Mouse (Mus musculus): ENCODE measurements around the gene Wsb2. TPM values are rescaled to one million over a fixed set of nuclear protein-coding genes. Genes with fewer than 3 reads are reported as not detected.

The Wsb2 gene
- polyA plus RNA-seq, 1 experiment from 2014 or later, result 92.6 TPM

DNA sequence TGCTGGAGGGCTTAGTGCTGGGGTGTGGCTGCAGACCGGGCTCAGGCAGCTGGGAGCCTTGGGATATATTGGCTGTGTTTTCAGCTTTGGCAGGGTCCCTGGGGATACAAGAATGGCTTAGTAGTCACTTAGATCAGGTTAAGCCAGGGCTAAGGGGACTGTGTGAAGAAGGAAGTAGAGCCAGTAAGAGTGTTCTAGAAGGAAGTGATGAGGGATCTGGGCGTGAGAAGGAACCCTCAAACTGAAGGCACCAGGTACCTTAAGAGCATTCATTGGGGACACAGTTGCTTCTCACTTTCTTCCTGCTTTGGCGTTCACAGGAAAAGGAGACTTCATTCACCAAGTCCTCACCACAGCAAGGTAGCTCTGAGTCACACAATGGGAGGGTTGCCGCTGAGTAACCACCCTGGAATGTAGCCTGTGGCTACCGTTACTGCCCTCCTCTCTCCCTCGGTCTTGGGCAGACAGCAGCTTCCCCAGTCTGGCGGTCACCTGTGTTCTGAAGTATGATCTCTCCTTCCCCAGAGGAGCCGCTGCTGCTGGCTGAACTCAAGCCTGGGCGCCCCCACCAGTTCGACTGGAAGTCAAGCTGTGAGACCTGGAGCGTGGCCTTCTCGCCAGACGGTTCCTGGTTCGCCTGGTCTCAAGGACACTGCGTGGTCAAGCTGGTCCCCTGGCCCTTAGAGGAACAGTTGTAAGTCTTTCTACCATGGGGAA lies 6.1 kb downstream of the Wsb2 start:
- H3K4me2 ChIP-seq (ENCODE audit: low read length), result peak overlapping the region; percentile 16
- no peaks in the 10 kb centered on the region for H3K9me3 ChIP-seq (ENCODE audit: control insufficient read depth, low read length)
- no peak for ATAC-seq (ENCODE audit: insufficient number of reproducible peaks, insufficient read depth, low FRiP score, low read depth)
- 26% methylated on average over 15 of the region's 15 CpGs for WGBS
- no peak overlapping the region for H3K4me3 ChIP-seq (ENCODE audit: control insufficient read depth in 1 of 2, insufficient read depth in 1 of 2, low read depth in 1 of 2, low read length in 2 of 2)
- H3K4me1 ChIP-seq (ENCODE audit: control insufficient read depth in 2 of 2, insufficient read depth in 2 of 2, low read length in 2 of 2), result peaks cover 33 to 51% of the 10 kb centered on the region in 2 experiments
- H3K27me3 ChIP-seq (ENCODE audit: control insufficient read depth, insufficient read depth, low read length), result no peaks in the 10 kb centered on the region
- peaks cover 53% of the 10 kb centered on the region for H3K36me3 ChIP-seq (ENCODE audit: control insufficient read depth, insufficient read depth, low read length)
- H3K27ac ChIP-seq (replicated peaks in 1 of 2; ENCODE audit: control insufficient read depth in 1 of 2, insufficient read depth in 1 of 2, low read depth in 2 of 2, low read length in 2 of 2), result peak overlapping the region in 1 of 2 experiments; percentile 53; a peak in 3 of 4 replicates
- H3K9ac ChIP-seq (ENCODE audit: low read length), result peak overlapping the region; percentile 27; the same call in 1 of the 2 replicates

DNA sequence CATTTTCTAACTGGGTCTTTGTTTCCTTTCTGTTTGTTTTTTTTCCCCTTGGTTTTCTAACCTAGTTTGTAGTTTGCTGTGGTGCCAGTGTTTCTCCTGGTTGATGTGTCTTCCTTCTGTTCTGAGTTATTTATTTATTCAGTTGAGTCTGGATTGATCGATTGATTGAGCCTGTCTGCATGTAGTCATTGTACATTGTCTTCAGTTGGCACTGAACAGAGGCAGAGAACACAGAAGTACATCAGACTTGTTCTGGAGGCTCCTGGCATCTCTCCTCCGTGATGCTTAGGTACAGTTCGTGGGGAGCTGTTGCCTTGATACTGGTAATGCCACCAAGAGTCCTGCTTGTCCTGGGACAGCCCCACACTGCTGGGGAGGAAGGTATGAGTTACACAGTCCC lies 7.7 kb downstream of the Wsb2 start:
- Histone ChIP-seq H3K36me3 (ENCODE audit: control insufficient read depth, insufficient read depth, low read length) (peaks cover 64% of the 10 kb centered on the region), H3K27ac (replicated peaks in 1 of 2; ENCODE audit: control insufficient read depth in 1 of 2, insufficient read depth in 1 of 2, low read depth in 2 of 2, low read length in 2 of 2) (no peak overlapping the region), H3K9ac (ENCODE audit: low read length) (no peak overlapping the region), H3K4me3 (ENCODE audit: control insufficient read depth in 1 of 2, insufficient read depth in 1 of 2, low read depth in 1 of 2, low read length in 2 of 2) (no peak overlapping the region), H3K27me3 (ENCODE audit: control insufficient read depth, insufficient read depth, low read length) (no peaks in the 10 kb centered on the region), H3K9me3 (ENCODE audit: control insufficient read depth, low read length) (no peaks in the 10 kb centered on the region), H3K4me1 (ENCODE audit: control insufficient read depth in 2 of 2, insufficient read depth in 2 of 2, low read length in 2 of 2) (peaks cover 26 to 41% of the 10 kb centered on the region in 2 experiments), H3K4me2 (ENCODE audit: low read length) (no peak overlapping the region)
- no peak for ATAC-seq (ENCODE audit: insufficient number of reproducible peaks, insufficient read depth, low FRiP score, low read depth)
- 59% methylated on average over 3 of the region's 3 CpGs for WGBS

DNA sequence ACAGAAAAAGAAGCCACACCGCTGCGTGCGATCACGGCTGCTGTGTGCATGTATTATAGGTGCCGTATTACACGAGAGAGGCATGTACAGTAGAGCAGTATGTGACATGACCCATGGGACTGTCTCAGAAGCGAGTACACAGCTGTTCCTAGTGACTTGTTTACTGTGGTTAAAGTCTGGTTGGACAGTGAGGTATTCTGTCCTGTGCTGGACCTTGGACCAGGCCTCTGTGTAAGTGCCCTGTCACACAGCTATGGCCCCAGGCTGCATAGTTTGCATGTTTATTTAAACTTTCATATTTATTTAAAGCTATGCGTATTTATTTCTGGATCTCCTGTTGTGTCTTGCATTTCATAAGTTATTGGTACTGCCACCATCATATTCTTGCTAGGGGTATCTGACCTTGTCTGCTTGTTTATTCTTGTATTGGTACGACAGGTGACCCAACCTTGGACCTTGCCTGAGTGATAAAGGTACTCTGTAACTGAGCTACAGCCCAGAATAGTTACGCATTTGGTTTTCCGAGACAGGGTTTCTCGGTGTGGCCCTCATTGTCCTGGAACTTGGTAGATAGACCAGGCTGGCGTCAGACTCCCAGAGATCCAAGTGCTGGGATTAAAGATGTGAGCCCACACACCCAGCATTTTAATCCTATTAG lies 8.9 kb downstream of the Wsb2 start:
- ATAC-seq (ENCODE audit: insufficient number of reproducible peaks, insufficient read depth, low FRiP score, low read depth), result no peak
- H3K4me1 ChIP-seq (ENCODE audit: control insufficient read depth in 2 of 2, insufficient read depth in 2 of 2, low read length in 2 of 2), result peaks cover 18 to 29% of the 10 kb centered on the region in 2 experiments
- no peak overlapping the region for H3K4me3 ChIP-seq (ENCODE audit: control insufficient read depth in 1 of 2, insufficient read depth in 1 of 2, low read depth in 1 of 2, low read length in 2 of 2)
- no peak overlapping the region for H3K4me2 ChIP-seq (ENCODE audit: low read length)
- no peak overlapping the region for H3K9ac ChIP-seq (ENCODE audit: low read length)
- H3K9me3 ChIP-seq (ENCODE audit: control insufficient read depth, low read length), result no peaks in the 10 kb centered on the region
- 83% methylated on average over 13 of the region's 13 CpGs for WGBS
- no peaks in the 10 kb centered on the region for H3K27me3 ChIP-seq (ENCODE audit: control insufficient read depth, insufficient read depth, low read length)
- H3K36me3 ChIP-seq (ENCODE audit: control insufficient read depth, insufficient read depth, low read length), result peaks cover 76% of the 10 kb centered on the region
- no peak overlapping the region for H3K27ac ChIP-seq (replicated peaks in 1 of 2; ENCODE audit: control insufficient read depth in 1 of 2, insufficient read depth in 1 of 2, low read depth in 2 of 2, low read length in 2 of 2)

DNA sequence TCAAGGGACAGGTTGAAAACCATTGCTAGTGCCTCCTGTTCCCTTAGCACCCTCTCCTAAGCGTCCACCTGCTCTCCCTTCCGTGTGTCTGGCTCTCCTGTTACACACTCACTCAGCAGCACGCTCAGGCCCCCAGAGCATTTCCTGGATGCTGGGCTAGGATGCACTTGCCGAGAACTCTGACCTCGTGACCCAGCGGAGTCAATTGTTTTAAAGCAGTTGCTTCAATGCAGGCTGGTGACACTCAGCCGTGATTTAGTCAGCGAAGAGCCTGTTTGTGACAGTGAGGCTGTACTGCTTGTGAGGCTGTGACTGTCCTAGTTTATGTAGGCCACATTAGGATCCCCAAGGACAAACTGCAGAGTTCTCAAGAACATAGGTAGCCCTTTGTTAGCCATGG lies 10.1 kb downstream of the Wsb2 start:
- no peak overlapping the region for H3K4me3 ChIP-seq (ENCODE audit: control insufficient read depth in 1 of 2, insufficient read depth in 1 of 2, low read depth in 1 of 2, low read length in 2 of 2)
- no peak for ATAC-seq (ENCODE audit: insufficient number of reproducible peaks, insufficient read depth, low FRiP score, low read depth)
- H3K36me3 ChIP-seq (ENCODE audit: control insufficient read depth, insufficient read depth, low read length), result peaks cover 88% of the 10 kb centered on the region
- WGBS, result 63% methylated on average over 8 of the region's 8 CpGs
- H3K9me3 ChIP-seq (ENCODE audit: control insufficient read depth, low read length), result no peaks in the 10 kb centered on the region
- no peak overlapping the region for H3K27ac ChIP-seq (replicated peaks in 1 of 2; ENCODE audit: control insufficient read depth in 1 of 2, insufficient read depth in 1 of 2, low read depth in 2 of 2, low read length in 2 of 2)
- peaks cover 13 to 17% of the 10 kb centered on the region in 2 experiments for H3K4me1 ChIP-seq (ENCODE audit: control insufficient read depth in 2 of 2, insufficient read depth in 2 of 2, low read length in 2 of 2)
- H3K4me2 ChIP-seq (ENCODE audit: low read length), result no peak overlapping the region
- no peak overlapping the region for H3K9ac ChIP-seq (ENCODE audit: low read length)
- H3K27me3 ChIP-seq (ENCODE audit: control insufficient read depth, insufficient read depth, low read length), result no peaks in the 10 kb centered on the region

DNA sequence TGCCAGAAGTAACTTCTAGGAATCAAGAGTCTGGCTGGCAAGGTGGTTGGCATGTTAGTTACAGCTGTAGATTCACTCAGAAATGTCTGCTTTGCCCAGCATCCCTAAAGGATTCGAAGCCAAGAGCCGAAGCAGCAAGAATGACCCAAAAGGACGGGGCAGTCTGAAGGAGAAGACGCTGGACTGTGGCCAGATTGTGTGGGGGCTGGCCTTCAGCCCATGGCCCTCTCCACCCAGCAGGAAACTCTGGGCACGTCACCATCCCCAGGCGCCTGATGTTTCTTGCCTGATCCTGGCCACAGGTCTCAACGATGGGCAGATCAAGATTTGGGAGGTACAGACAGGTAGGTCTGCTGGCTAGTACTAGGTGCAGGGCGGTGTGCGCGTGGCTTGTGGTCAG lies 13.5 kb downstream of the Wsb2 start:
- Histone ChIP-seq H3K27ac (replicated peaks in 1 of 2; ENCODE audit: control insufficient read depth in 1 of 2, insufficient read depth in 1 of 2, low read depth in 2 of 2, low read length in 2 of 2) (no peak overlapping the region), H3K36me3 (ENCODE audit: control insufficient read depth, insufficient read depth, low read length) (peaks cover 99% of the 10 kb centered on the region), H3K9ac (ENCODE audit: low read length) (no peak overlapping the region), H3K9me3 (ENCODE audit: control insufficient read depth, low read length) (no peaks in the 10 kb centered on the region), H3K27me3 (ENCODE audit: control insufficient read depth, insufficient read depth, low read length) (no peaks in the 10 kb centered on the region), H3K4me3 (ENCODE audit: control insufficient read depth in 1 of 2, insufficient read depth in 1 of 2, low read depth in 1 of 2, low read length in 2 of 2) (no peak overlapping the region), H3K4me2 (ENCODE audit: low read length) (no peak overlapping the region), H3K4me1 (ENCODE audit: control insufficient read depth in 2 of 2, insufficient read depth in 2 of 2, low read length in 2 of 2) (no peaks in the 10 kb centered on the region)
- WGBS, result 84% methylated on average over 10 of the region's 10 CpGs
- no peak for ATAC-seq (ENCODE audit: insufficient number of reproducible peaks, insufficient read depth, low FRiP score, low read depth)

GRCm38 (mm10) chr5:117373418-117373817 lies 16.3 kb downstream of the Wsb2 start:
- no peak for ATAC-seq (ENCODE audit: insufficient number of reproducible peaks, insufficient read depth, low FRiP score, low read depth)
- Histone ChIP-seq H3K9ac (ENCODE audit: low read length) (no peak overlapping the region), H3K27me3 (ENCODE audit: control insufficient read depth, insufficient read depth, low read length) (no peaks in the 10 kb centered on the region), H3K36me3 (ENCODE audit: control insufficient read depth, insufficient read depth, low read length) (peaks cover 95% of the 10 kb centered on the region), H3K4me2 (ENCODE audit: low read length) (no peak overlapping the region), H3K4me3 (ENCODE audit: control insufficient read depth in 1 of 2, insufficient read depth in 1 of 2, low read depth in 1 of 2, low read length in 2 of 2) (no peak overlapping the region), H3K4me1 (ENCODE audit: control insufficient read depth in 2 of 2, insufficient read depth in 2 of 2, low read length in 2 of 2) (no peaks in the 10 kb centered on the region), H3K9me3 (ENCODE audit: control insufficient read depth, low read length) (no peaks in the 10 kb centered on the region), H3K27ac (replicated peaks in 1 of 2; ENCODE audit: control insufficient read depth in 1 of 2, insufficient read depth in 1 of 2, low read depth in 2 of 2, low read length in 2 of 2) (no peak overlapping the region)
- WGBS, result 93% methylated on average over 9 of the region's 9 CpGs

- Histone ChIP-seq H3K27ac (replicated peaks in 1 of 2; ENCODE audit: control insufficient read depth in 1 of 2, insufficient read depth in 1 of 2, low read depth in 2 of 2, low read length in 2 of 2) (no peak overlapping the region), H3K4me2 (ENCODE audit: low read length) (no peak overlapping the region), H3K9me3 (ENCODE audit: control insufficient read depth, low read length) (no peaks in the 10 kb centered on the region), H3K9ac (ENCODE audit: low read length) (no peak overlapping the region), H3K27me3 (ENCODE audit: control insufficient read depth, insufficient read depth, low read length) (no peaks in the 10 kb centered on the region), H3K36me3 (ENCODE audit: control insufficient read depth, insufficient read depth, low read length) (peaks cover 95% of the 10 kb centered on the region), H3K4me3 (ENCODE audit: control insufficient read depth in 1 of 2, insufficient read depth in 1 of 2, low read depth in 1 of 2, low read length in 2 of 2) (no peak overlapping the region), H3K4me1 (ENCODE audit: control insufficient read depth in 2 of 2, insufficient read depth in 2 of 2, low read length in 2 of 2) (no peaks in the 10 kb centered on the region)
- 94% methylated on average over 7 of the region's 7 CpGs for WGBS
- ATAC-seq (ENCODE audit: insufficient number of reproducible peaks, insufficient read depth, low FRiP score, low read depth), result no peak
These were observed 17.4 kb downstream of the Wsb2 start for GRCm38 (mm10) chr5:117374372-117375049.
